ENCODE assay signal across 7 mouse cellular contexts in genomic region chr6:29395910-29396713, GRCm38 (mm10). TPM values are rescaled to one million over a fixed set of nuclear protein-coding genes. Genes with fewer than 3 reads are reported as not detected.
DNase-seq lines count a peak whose midpoint lies in the region; ATAC-seq lines count a peak whose summit lies in the region.

TSS of gene Ccdc136 (plus strand) at chr6:29396309.

- H3K36me3 ChIP-seq in hindbrain, embryonic 13.5 days, result peaks cover 3% of the 10 kb centered on the region; the same call in 1 of the 2 replicates

- no peaks in the 10 kb centered on the region for H3K9me3 ChIP-seq in hindbrain, embryonic 13.5 days

- H3K27ac ChIP-seq in hindbrain, embryonic 13.5 days, result peak within 1 kb of the TSS; percentile 85

- H3K4me3 ChIP-seq in hindbrain, embryonic 13.5 days, result peak within 1 kb of the TSS; percentile 69

- H3K27me3 ChIP-seq in hindbrain, embryonic 13.5 days, result peaks cover 31% of the 10 kb centered on the region

- peak within 1 kb of the TSS; percentile 84 for H3K4me2 ChIP-seq in hindbrain, embryonic 13.5 days

- DNase-seq in T-cell, adult 2 months (ENCODE audit: low spot score), result peak; percentile 30
- peak; percentile 82 to 87 for DNase-seq in cerebellum, postnatal 14 days
- peak; percentile 55 to 65 for DNase-seq in frontal cortex, postnatal 25 days (ENCODE audit: low spot score in 2 of 2)
- peak; percentile 75 for DNase-seq in left cerebral cortex, adult 11 months (ENCODE audit: low spot score)
- peak; percentile 69 for DNase-seq in lung, postnatal 25 days (ENCODE audit: low spot score)
- DNase-seq in retina, postnatal 7 days (ENCODE audit: low read depth, low spot score), result peak; percentile 38

- WGBS in hindbrain, embryonic 13.5 days, result under 1% methylated on average over 44 of the region's 49 CpGs

- peak within 1 kb of the TSS; percentile 87 for H3K9ac ChIP-seq in hindbrain, embryonic 13.5 days

- ATAC-seq in hindbrain, embryonic 13.5 days (ENCODE audit: low FRiP score), result peak; percentile 94

- H3K4me1 ChIP-seq in hindbrain, embryonic 13.5 days (replicated peaks), result peaks cover 20% of the 10 kb centered on the region

RNA-seq across cellular contexts. Expression of gene Ccdc136, which starts in this region (rescaled TPM):
- polyA plus RNA-seq in hindbrain, embryonic 13.5 days (2015; fragmentation: Nextera tagmentation; extraction: Ambion mirVana), result 38.3 and 46.1 TPM in 2 replicates

Comparison
In these comparisons a context has a peak if more than half of its experiments do, and no peak if none do; other contexts are left out.
1. Peak in every context shown above with its lines: DNase-seq, ATAC-seq, H3K4me3 ChIP-seq and H3K27ac ChIP-seq.
2. DNase-seq: peak in every context shown above with its lines; median percentile 84 in cerebellum, postnatal 14 days; 75 in left cerebral cortex, adult 11 months; 69 in lung, postnatal 25 days; 60 in frontal cortex, postnatal 25 days; 38 in retina, postnatal 7 days; 30 in T-cell, adult 2 months.